Mouse (Mus musculus) urinary bladder, postnatal 10 days (tissue): ENCODE results near the gene Ints14.
A peak's percentile ranks its signal among the peaks of the same experiment; 100 is the strongest.

Experiments used
- DNase-seq: peaks from one replicate; pipeline ENCODE4 v3.0.0; 2022; ENCODE audit warnings: low spot score

Gene Ints14

GRCm38 (mm10) chr9:64960117-64960977, at the start of gene Ints14:
Ints14 (plus strand) TSS chr9:64960905.
- peak; percentile 86 for DNase-seq

GRCm38 (mm10) chr9:64913406-64913805, 47.3 kb upstream of the Ints14 start:
- no peak for DNase-seq

GRCm38 (mm10) chr9:64913973-64914372, 46.7 kb upstream of the Ints14 start:
- DNase-seq, result no peak

GRCm38 (mm10) chr9:64914629-64915028, 46.1 kb upstream of the Ints14 start:
- no peak for DNase-seq

- no peak for DNase-seq
These were observed 42.1 kb upstream of the Ints14 start for GRCm38 (mm10) chr9:64918560-64918959.

GRCm38 (mm10) chr9:64925771-64926170, 34.9 kb upstream of the Ints14 start:
- no peak for DNase-seq

- DNase-seq, result no peak
These were observed 34.3 kb upstream of the Ints14 start for GRCm38 (mm10) chr9:64926201-64926991.

- DNase-seq, result no peak
These were observed 30.4 kb upstream of the Ints14 start for GRCm38 (mm10) chr9:64930256-64930655.

GRCm38 (mm10) chr9:64931751-64932610, 28.7 kb upstream of the Ints14 start:
- DNase-seq, result no peak

GRCm38 (mm10) chr9:64934015-64934754, 26.5 kb upstream of the Ints14 start:
- no peak for DNase-seq

GRCm38 (mm10) chr9:64936508-64936907, 24.2 kb upstream of the Ints14 start:
- DNase-seq, result no peak

GRCm38 (mm10) chr9:64937491-64937890, 23.2 kb upstream of the Ints14 start:
- DNase-seq, result no peak

GRCm38 (mm10) chr9:64938535-64938934, 22.2 kb upstream of the Ints14 start:
- no peak for DNase-seq

- no peak for DNase-seq
These were observed 21.4 kb upstream of the Ints14 start for GRCm38 (mm10) chr9:64939281-64939680.

GRCm38 (mm10) chr9:64939790-64940189, 20.9 kb upstream of the Ints14 start:
- DNase-seq, result no peak

- no peak for DNase-seq
These were observed 19.9 kb upstream of the Ints14 start for GRCm38 (mm10) chr9:64940731-64941346.

GRCm38 (mm10) chr9:64941650-64942049, 19.1 kb upstream of the Ints14 start:
- no peak for DNase-seq

GRCm38 (mm10) chr9:64943997-64944396, 16.7 kb upstream of the Ints14 start:
- no peak for DNase-seq

- no peak for DNase-seq
These were observed 13.1 kb upstream of the Ints14 start for GRCm38 (mm10) chr9:64947483-64948095.

GRCm38 (mm10) chr9:64951161-64951657, 9.5 kb upstream of the Ints14 start, which contains the start of gene Slc24a1:
Slc24a1 (minus strand) TSS chr9:64951607.
- DNase-seq, result no peak
